Mouse (Mus musculus) G1E (cell line): ENCODE data around the gene Xntrpc.

ENCODE experiments used
- CTCF ChIP-seq: IDR thresholded peaks from 2 replicates; pipeline ENCODE4 v1.5.1; 2012; ENCODE audit warnings: low read depth, low read length, inconsistent platforms, mixed read lengths
- GATA1 ChIP-seq: IDR thresholded peaks from 2 replicates; pipeline ENCODE4 v1.6.1; 2012; ENCODE audit warnings: borderline replicate concordance, low read length, inconsistent platforms, mixed read lengths
- GATA2 ChIP-seq: IDR thresholded peaks from 2 replicates; pipeline ENCODE4 v1.6.1; 2012; ENCODE audit warnings: low read depth, low read length, inconsistent platforms, borderline replicate concordance
- POLR2AphosphoS5 ChIP-seq: IDR thresholded peaks from 2 replicates; pipeline ENCODE4 v1.6.1; 2012; ENCODE audit warnings: low read depth, low read length, inconsistent platforms; ENCODE audit not compliant: insufficient replicate concordance
- TAL1 ChIP-seq: conservative IDR thresholded peaks from 2 replicates; pipeline ENCODE4 v1.6.1; 2012; ENCODE audit warnings: low read depth, low read length, inconsistent platforms, mixed read lengths

DNA sequence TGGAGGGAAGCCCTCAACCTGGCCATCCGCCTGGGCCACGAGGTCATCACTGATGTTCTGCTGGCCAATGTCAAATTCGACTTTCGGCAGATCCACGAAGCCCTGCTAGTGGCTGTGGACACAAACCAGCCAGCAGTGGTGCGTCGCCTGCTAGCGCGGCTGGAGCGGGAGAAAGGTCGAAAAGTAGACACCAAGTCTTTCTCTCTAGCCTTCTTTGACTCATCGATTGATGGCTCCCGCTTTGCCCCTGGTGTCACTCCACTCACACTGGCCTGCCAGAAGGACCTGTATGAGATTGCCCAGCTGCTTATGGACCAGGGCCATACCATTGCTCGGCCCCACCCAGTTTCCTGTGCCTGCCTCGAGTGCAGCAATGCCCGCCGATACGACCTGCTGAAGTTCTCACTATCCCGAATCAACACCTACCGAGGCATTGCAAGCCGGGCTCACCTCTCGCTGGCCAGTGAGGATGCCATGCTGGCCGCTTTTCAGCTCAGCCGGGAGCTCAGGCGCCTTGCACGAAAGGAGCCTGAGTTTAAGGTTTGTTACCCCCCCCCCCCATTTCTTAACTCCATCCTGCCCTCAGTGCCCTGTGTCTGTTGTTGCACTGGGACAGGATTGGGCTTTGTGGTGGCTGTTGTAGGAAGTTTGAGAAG is 18.7 kb downstream of the Xntrpc start:
- TF ChIP-seq CTCF (no peak), POLR2AphosphoS5 (no peak), GATA1 (no peak), GATA2 (no peak), TAL1 (no peak)
